In the genomic region with DNA sequence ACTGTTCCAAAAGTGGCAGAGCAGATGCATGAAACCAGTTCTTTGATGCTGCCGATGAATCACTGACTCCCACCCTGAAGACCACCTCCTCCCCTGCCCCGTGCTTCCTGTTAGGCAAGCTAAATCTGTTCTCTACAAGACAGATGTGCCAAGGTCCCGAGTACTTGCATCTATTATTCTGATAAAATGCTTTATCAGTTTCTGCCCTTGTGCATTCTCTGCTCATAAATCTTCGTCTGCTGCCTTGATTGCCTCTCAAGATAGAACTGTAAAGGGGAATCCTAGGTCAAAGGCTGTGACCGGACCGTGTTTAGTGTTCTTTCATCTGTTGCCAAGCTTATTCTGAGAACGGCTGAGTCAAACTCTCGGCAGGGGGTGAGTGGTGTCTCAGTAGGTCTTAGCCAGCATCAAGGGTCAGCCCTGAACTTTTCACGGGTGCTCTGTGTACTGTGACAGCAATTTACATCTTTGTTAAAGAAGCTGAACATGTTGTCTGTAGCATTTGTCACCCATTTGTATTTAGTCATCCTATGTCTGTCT, we compare ENCODE assay signal across 18 mouse cellular contexts. TPM values are rescaled to one million over a fixed set of nuclear protein-coding genes. Genes with fewer than 3 reads are reported as not detected.
DNase-seq lines count a peak whose midpoint lies in the region; ATAC-seq and TF ChIP-seq lines count a peak whose summit lies in the region.
"Had no signal": no experiment of that assay in that cellular context is flagged by ENCODE, and none has a peak within 500 bp of the region (broad histone marks: within the 10 kb centered on the region; RNA-seq: fewer than 3 reads in every experiment).

No protein-coding gene starts in this region.

- no peak overlapping the region for H3K4me2 ChIP-seq in limb, embryonic 14.5 days (replicated peaks; ENCODE audit: low read depth, low read length, severe bottlenecking)
- H3K4me2 ChIP-seq: embryonic facial prominence, embryonic 13.5 days; hindbrain, embryonic 13.5 days; liver, embryonic 13.5 days; midbrain, embryonic 11.5 days had no signal

- ATAC-seq in limb, embryonic 14.5 days (ENCODE audit: low FRiP score, low read depth), result no peak
- ATAC-seq: intestine, postnatal 0 days had no signal

- H3K4me1 ChIP-seq in limb, embryonic 14.5 days (ENCODE audit: control insufficient read depth, insufficient read depth, low read length), result no peaks in the 10 kb centered on the region
- peaks cover 5% of the 10 kb centered on the region; the same call in 1 of the 2 replicates for H3K4me1 ChIP-seq in limb, embryonic 10.5 days
- H3K4me1 ChIP-seq: liver, embryonic 13.5 days had no signal

- no peak overlapping the region for H3K27ac ChIP-seq in limb, embryonic 14.5 days (replicated peaks; ENCODE audit: low read depth, low read length)
- H3K27ac ChIP-seq in limb, embryonic 10.5 days, result no peak overlapping the region
- H3K27ac ChIP-seq: embryonic facial prominence, embryonic 13.5 days; hindbrain, embryonic 13.5 days; left cerebral cortex, adult 2 months; liver, embryonic 13.5 days had no signal

- H3K4me3 ChIP-seq in limb, embryonic 14.5 days (replicated peaks; ENCODE audit: low read length), result no peak overlapping the region
- no peak overlapping the region for H3K4me3 ChIP-seq in limb, embryonic 10.5 days
- H3K4me3 ChIP-seq: embryonic facial prominence, embryonic 13.5 days; hindbrain, embryonic 13.5 days; left cerebral cortex, adult 2 months; liver, embryonic 13.5 days had no signal

- no peak for TF ChIP-seq POLR2A in limb, embryonic 14.5 days (IDR thresholded peaks at IDR 0.05; ENCODE audit: borderline replicate concordance, extremely low read depth, insufficient read depth, insufficient read length)

- H3K27me3 ChIP-seq in limb, embryonic 14.5 days (ENCODE audit: control insufficient read depth, insufficient read depth, low read length), result no peaks in the 10 kb centered on the region
- H3K27me3 ChIP-seq in limb, embryonic 10.5 days (ENCODE audit: low read depth, poor library complexity, severe bottlenecking), result no peaks in the 10 kb centered on the region
- H3K27me3 ChIP-seq: embryonic facial prominence, embryonic 13.5 days; hindbrain, embryonic 13.5 days; liver, embryonic 13.5 days had no signal

- no peaks in the 10 kb centered on the region for H3K9me3 ChIP-seq in limb, embryonic 14.5 days (ENCODE audit: control insufficient read depth, low read length)
- H3K9me3 ChIP-seq in limb, embryonic 10.5 days (replicated peaks), result no peaks in the 10 kb centered on the region
- H3K9me3 ChIP-seq: embryonic facial prominence, embryonic 13.5 days; hindbrain, embryonic 13.5 days; liver, embryonic 13.5 days had no signal

- 28% methylated on average over 9 of the region's 9 CpGs for WGBS in limb, embryonic 14.5 days
- WGBS in limb, embryonic 10.5 days, result 34% methylated on average over 9 of the region's 9 CpGs

- no peak overlapping the region for H3K9ac ChIP-seq in limb, embryonic 14.5 days (ENCODE audit: low read depth, low read length, severe bottlenecking)
- H3K9ac ChIP-seq: embryonic facial prominence, embryonic 13.5 days; hindbrain, embryonic 13.5 days; liver, embryonic 13.5 days had no signal

- H3K36me3 ChIP-seq in limb, embryonic 14.5 days (ENCODE audit: control insufficient read depth, insufficient read depth, low read length), result no peaks in the 10 kb centered on the region
- H3K36me3 ChIP-seq in limb, embryonic 10.5 days, result no peaks in the 10 kb centered on the region
- H3K36me3 ChIP-seq: embryonic facial prominence, embryonic 13.5 days; hindbrain, embryonic 13.5 days; liver, embryonic 13.5 days had no signal

- peak; percentile 14 for DNase-seq in limb, embryonic 14.5 days (ENCODE audit: low spot score)
- no peak for DNase-seq in limb, embryonic 10.5 days (ENCODE audit: low spot score)
- peak; percentile 50 for DNase-seq in R1 (ENCODE audit: low read depth, low spot score)
- DNase-seq in adrenal gland, postnatal 10 days, result peak; percentile 51
- DNase-seq in embryo, embryonic 9.5 days (ENCODE audit: extremely low spot score), result peak; percentile 28
- DNase-seq in spleen, adult 18-20 months, result no peak
- no peak for DNase-seq in right cerebral cortex, postnatal 14 days
- DNase-seq: cerebellum, postnatal 25 days; gastrocnemius, postnatal 10 days; heart, postnatal 10 days; kidney, postnatal 14 days; liver, embryonic 13.5 days had no signal

RNA-seq across cellular contexts. Expression of a gene that starts 51.5 kb away (rescaled TPM):
- polyA plus RNA-seq in limb, embryonic 14.5 days (2012; rRNA removed), result 8.0 and 11.1 TPM in 2 replicates
- 32.5 and 34.7 TPM in 2 replicates for polyA plus RNA-seq in limb, embryonic 14.5 days (2014; fragmentation: Nextera tagmentation; extraction: Ambion mirVana)
- 19.1 and 25.4 TPM in 2 replicates for polyA plus RNA-seq in limb, embryonic 10.5 days (2016; fragmentation: Nextera tagmentation; extraction: Ambion mirVana)
- total RNA-seq in adrenal gland, postnatal 10 days (2021), result 10 to 100 TPM; 16.8 to 22.0 TPM

RNA-seq across cellular contexts. Expression of a gene that starts 52.3 kb away (rescaled TPM):
- polyA plus RNA-seq in limb, embryonic 14.5 days (2012; rRNA removed), result 3.8 and 4.4 TPM in 2 replicates
- 1.5 and 2.2 TPM in 2 replicates for polyA plus RNA-seq in limb, embryonic 14.5 days (2014; fragmentation: Nextera tagmentation; extraction: Ambion mirVana)
- polyA plus RNA-seq in limb, embryonic 10.5 days (2016; fragmentation: Nextera tagmentation; extraction: Ambion mirVana), result 1.0 and 1.5 TPM in 2 replicates
- total RNA-seq in adrenal gland, postnatal 10 days (2021), result 1 to 10 TPM; 1.2 to 1.8 TPM
- total RNA-seq: left cerebral cortex, adult 2 months; neutrophil, adult 5-6 weeks had no signal

Comparison
In these comparisons a context has a peak if more than half of its experiments do, and no peak if none do; other contexts are left out.
1. DNase-seq: peak in limb, embryonic 14.5 days (single experiment), R1 (single experiment), adrenal gland, postnatal 10 days (single experiment) and embryo, embryonic 9.5 days (single experiment); none in limb, embryonic 10.5 days (single experiment), spleen, adult 18-20 months (0 of 2) and right cerebral cortex, postnatal 14 days (single experiment).